Mouse (Mus musculus) cortical plate, adult 2 months (tissue): ENCODE measurements around the gene Pkmyt1. TPM values are rescaled to one million over a fixed set of nuclear protein-coding genes. Genes with fewer than 3 reads are reported as not detected.
A peak's percentile ranks its signal among the peaks of the same experiment; 100 is the strongest.

Experiments used
- H3K27ac ChIP-seq: fragments of 200-500 bp; 2 replicates; pipeline ENCODE4 v1.5.1; 2012; ENCODE audit warnings: low read length, control low read depth, inconsistent platforms; ENCODE audit not compliant: insufficient read depth
- H3K4me1 ChIP-seq: fragments of 200-500 bp; 2 replicates; pipeline ENCODE4 v1.6.1; 2011; ENCODE audit warnings: low read length; ENCODE audit not compliant: control insufficient read depth, insufficient read depth
- H3K4me3 ChIP-seq: fragments of 200-500 bp; 2 replicates; pipeline ENCODE4 v1.5.1; 2011; ENCODE audit warnings: mild to moderate bottlenecking, low read length, control low read depth; ENCODE audit not compliant: insufficient read depth
- CTCF ChIP-seq: fragments of 200-500 bp; IDR thresholded peaks from 2 replicates; pipeline ENCODE4 v1.5.1; 2011; ENCODE audit warnings: mild to moderate bottlenecking, control low read depth, low read length; ENCODE audit not compliant: insufficient read depth; ENCODE audit errors: extremely low read depth
- POLR2A ChIP-seq: fragments of 200-500 bp; IDR thresholded peaks from 2 replicates; pipeline ENCODE4 v1.6.1; 2011; ENCODE audit warnings: mild to moderate bottlenecking, low read length, control low read depth; ENCODE audit not compliant: insufficient read depth; ENCODE audit errors: extremely low read depth
- polyA plus RNA-seq: library from polyadenylated mRNA; depleted of rRNA; stranded (reverse); fragments of >200 nt; gene quantifications from 2 replicates; pipeline ENCODE4 v1.2.3, GENCODE M21; 2012

Pkmyt1 gene
- polyA plus RNA-seq, 1 experiment, result 10.3 TPM

DNA sequence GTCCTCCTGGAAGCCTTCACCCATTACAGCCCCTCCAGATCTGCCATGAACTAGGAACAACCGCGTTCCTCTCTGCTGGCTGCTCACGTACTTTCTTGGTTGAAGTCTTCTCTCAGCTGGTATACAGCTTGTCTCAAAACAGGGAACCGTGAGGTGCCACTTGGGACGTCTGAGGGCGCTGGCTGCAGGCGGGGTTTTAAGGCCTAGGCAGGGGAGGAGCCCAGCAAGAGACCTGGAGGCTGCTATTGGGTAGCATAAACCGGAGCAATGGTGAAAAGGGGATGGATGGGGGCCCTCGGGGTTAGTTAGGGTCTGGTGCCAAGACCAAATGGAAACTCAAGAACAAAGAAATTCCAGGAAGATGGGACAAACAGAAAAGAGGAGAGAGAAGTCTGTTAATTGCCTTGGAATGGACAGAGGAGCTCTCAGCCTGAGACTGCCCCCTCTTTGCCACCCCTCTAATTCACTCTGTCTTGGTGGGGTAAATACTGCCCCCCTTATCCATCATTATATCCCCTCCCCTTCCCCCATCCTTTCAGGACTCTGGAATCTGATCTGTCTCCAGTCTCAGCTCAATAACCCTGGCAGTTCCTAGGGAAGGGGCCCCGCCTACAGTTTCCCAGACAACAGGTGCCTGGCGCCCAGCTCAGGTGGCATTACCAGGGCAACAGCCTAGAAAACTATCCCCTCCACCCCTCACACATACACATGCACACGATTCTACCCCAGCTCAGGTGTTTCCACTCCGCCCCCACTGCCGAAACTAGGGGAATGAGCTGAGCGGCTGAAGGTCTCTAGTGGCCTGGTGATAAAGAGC, 42.1 kb upstream of the Pkmyt1 start, which contains the start of gene Cldn9:
Gene Cldn9 (minus strand): TSS at position 171 of the 817 bp plus-strand sequence.
- Histone ChIP-seq H3K4me1 (no peaks in the 10 kb centered on the region), H3K4me3 (no peak within 1 kb of the TSS), H3K27ac (no peak within 1 kb of the TSS)
- TF ChIP-seq POLR2A (no peak), CTCF (no peak)

DNA sequence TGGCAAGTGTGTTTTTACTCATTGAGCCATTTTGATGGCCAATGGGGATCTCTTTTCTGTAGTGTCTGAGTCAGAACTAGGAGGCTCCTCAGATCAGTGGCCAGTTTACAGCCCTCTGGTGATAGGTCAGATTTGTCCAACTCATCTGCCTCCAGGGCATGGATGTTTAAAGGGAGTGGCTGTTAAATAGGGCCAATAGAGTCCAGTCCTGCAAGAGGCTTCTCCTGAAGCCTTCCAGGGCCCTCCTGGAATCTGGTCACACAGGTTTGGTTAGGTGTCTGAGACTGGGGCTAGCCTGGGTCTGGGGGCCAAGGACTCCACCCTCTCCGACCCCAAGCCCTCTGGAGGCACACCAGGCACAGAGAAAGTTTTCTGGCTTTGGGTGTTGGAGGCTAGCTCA, 31.6 kb upstream of the Pkmyt1 start:
- TF ChIP-seq CTCF (no peak), POLR2A (no peak)
- H3K27ac ChIP-seq, result no peak overlapping the region
- no peaks in the 10 kb centered on the region for H3K4me1 ChIP-seq
- no peak overlapping the region for H3K4me3 ChIP-seq

DNA sequence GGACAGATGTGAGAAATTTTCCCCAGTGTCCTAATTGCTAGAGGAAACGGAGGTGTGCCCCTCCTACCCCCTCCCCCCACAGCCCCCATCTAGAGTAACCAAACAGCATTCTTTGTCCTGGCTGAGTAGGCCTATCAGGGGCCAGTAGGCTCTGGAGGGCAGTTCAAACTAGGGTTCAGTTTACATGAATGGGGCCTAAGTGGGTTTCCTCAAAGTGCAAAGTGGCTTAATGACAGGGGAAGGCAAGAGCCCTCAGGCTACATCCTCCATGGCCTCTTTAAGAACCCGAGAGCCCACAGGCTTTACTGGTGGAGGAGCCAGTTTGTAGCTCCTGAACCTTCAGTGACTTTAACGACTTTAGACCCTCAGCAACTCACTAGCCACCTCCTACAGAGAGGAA, 30.3 kb upstream of the Pkmyt1 start:
- Histone ChIP-seq H3K4me1 (no peaks in the 10 kb centered on the region), H3K27ac (no peak overlapping the region), H3K4me3 (no peak overlapping the region)
- TF ChIP-seq POLR2A, result no peak
- TF ChIP-seq CTCF, result no peak

DNA sequence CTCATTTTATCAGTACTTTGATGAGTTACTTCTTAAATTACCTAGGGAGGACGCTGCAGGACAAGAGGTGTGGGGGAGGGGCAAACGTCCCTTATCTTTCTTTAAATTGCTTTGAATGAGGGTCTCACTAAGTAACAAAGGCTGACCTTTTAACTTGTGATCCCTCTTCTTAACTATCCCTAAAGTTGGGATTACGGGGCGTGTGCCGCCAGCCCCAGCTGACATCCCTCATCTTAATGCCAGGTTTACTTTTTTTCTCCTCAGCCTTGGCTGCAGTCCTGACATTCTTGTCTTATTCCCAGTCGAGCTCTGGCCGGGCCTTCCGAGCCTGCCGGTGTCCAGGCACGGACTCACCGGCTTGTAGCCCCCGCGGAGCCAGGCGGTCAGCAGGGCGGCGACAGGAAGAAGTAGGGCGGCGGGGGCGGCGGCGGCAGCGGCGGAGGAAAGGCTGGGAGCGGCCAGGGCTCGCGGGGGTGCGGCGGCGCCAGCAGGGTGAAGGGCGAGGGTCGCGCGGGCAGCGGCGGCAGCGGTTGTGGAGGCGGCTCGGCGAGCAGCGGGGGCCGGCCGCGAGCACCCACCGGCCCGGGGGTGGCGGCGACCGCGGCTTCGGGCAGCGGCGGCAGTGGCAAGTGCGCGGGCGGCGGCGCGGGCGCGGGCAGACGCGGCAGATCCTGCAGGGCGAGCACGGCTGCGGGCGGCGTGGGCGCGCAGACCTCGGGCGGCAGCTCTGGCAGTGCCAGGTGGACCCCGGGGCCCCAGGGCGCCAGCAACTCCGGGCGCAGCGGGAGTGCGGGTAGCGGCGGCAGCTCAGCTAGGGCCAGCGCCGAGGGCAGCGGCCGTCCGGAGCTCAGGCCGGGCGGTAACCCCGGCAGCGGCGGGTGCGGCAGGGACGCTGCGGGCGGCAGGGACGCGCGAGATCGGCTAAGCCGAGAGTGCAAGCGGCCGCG, 26.7 kb upstream of the Pkmyt1 start:
- Histone ChIP-seq H3K27ac (peak overlapping the region; percentile 55), H3K4me1 (no peaks in the 10 kb centered on the region), H3K4me3 (peak overlapping the region; percentile 14)
- TF ChIP-seq CTCF, result no peak
- TF ChIP-seq POLR2A, result no peak

DNA sequence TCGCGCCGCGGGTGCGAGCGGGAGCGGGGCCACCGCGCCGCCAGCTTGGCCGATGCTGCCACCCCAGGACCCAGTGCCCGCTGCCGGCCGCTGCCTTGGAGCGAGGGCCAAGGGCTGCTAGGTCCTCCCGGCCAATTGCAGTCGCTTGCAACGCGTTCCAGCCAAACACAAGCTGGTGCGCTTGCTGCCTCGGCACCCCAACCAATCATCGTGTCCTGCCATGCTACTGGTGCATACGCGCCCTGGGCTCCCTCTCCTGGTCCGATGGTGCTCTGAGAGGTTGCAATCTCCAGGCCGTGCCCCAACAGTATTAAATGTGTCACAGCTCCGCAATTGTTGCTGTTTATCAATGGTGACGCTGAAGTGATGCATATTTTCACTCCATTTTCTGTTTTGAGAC, 26.1 kb upstream of the Pkmyt1 start:
- Histone ChIP-seq H3K4me3 (peak overlapping the region; percentile 14), H3K27ac (no peak overlapping the region), H3K4me1 (no peaks in the 10 kb centered on the region)
- peak; percentile 59 for TF ChIP-seq CTCF
- peak; percentile 47; the same call in 1 of the 2 replicates for TF ChIP-seq POLR2A

DNA sequence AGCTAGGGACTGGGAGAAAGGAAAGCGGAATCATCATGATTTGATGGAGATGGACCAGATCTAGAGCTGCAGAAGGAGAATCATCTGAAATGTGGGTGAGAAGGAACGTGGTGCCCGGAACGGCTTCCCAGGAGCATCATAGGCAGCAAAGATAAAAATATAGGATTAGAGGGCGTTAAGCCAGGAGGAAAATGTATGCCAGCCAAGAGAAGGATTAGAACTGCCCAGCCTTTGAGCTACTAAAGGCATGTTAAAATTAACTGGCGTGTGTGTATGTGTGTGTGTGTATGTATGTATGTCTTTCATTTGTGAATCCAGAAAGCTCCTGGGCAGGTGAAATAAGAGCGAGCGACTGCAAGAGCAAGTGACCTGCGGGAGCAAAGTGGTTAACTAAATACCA, 22.8 kb upstream of the Pkmyt1 start:
- H3K4me1 ChIP-seq, result no peaks in the 10 kb centered on the region
- no peak overlapping the region for H3K27ac ChIP-seq
- no peak overlapping the region for H3K4me3 ChIP-seq
- TF ChIP-seq POLR2A, result no peak
- no peak for TF ChIP-seq CTCF

DNA sequence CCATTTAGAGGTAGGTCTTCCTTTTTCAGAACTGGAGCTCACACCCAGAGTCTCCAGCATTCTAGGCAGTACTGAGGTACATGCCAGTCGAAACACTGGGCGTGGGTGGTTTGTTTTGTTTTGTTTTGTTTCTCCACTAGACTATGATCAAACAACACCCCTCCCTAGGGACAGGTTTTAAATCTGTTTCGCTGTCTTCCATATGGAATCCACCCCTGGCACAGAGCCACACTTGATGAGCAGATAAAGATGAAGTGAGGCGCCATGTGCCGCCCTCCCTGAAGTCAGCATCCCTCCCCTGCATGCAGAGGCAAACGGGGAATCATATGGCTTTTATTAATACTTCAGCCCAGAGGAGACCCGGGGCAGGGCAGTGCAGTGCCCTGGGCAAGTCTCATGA, 21.4 kb upstream of the Pkmyt1 start:
- Histone ChIP-seq H3K27ac (no peak overlapping the region), H3K4me3 (no peak overlapping the region), H3K4me1 (no peaks in the 10 kb centered on the region)
- TF ChIP-seq CTCF, result no peak
- TF ChIP-seq POLR2A, result no peak

DNA sequence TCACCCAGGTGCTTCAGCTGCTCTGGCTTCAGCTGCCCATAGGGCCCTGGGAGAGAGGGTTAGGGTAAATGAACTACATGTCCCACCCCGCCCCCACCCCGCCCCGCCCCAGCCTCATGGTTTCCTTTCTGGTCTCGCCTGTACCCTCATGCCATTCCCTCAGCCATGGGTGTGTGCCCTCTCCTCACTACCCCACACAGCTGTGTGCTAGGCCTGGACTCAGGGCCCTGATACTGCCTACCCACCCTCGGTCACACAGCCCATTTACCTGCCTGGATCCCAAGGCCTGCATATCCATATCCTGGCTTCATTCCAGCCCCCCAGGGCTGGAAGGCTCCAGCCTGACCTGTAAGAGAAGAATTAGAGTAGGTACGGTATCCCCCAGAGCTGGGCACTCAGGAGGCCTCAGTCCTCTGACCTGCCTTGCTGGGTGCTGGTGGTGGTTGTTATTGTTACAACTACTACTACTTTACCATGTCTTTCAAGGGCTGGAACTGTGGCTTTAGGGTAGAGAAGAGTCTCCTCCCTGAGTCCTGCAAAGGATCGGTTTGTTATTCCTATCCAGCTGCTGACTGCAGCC, 20.5 kb upstream of the Pkmyt1 start:
- Histone ChIP-seq H3K4me1 (no peaks in the 10 kb centered on the region), H3K27ac (no peak overlapping the region), H3K4me3 (no peak overlapping the region)
- TF ChIP-seq CTCF, result no peak

DNA sequence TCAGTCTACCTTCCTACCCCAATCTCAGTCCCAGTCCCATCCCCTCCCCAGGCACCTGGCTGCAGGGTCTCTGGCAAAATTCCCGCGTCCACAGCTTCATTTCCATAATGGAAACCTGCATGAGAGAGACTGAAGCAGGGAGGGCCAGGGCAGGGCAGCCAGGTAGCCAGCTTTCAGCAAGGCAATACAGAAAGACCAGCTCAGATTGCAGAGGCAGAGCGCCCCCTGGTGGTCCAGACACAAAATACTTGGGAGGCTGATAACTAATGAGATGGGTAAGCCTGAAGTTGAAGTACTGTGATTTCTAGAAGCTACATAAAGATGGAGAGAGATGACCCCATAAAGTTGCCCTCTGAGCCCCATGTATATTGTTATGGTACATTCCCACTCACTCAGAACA, 19.9 kb upstream of the Pkmyt1 start:
- TF ChIP-seq POLR2A (no peak), CTCF (peak; percentile 89)
- H3K4me3 ChIP-seq, result no peak overlapping the region
- H3K27ac ChIP-seq, result no peak overlapping the region
- H3K4me1 ChIP-seq, result no peaks in the 10 kb centered on the region
